Mouse (Mus musculus): ENCODE measurements around the gene Sat2. TPM values are rescaled to one million over a fixed set of nuclear protein-coding genes. Genes with fewer than 3 reads are reported as not detected.
A peak's percentile ranks its signal among the peaks of the same experiment; 100 is the strongest.

Gene Sat2
- polyA plus RNA-seq, 1 experiment from 2014 or later: 15.6 TPM

GRCm38 (mm10) chr11:69604795-69605664 is 16.8 kb upstream of the Sat2 start:
- no peak overlapping the region; the same call in 1 of the 2 replicates for H3K27ac ChIP-seq (replicated peaks; ENCODE audit: low read depth, low read length)

GRCm38 (mm10) chr11:69605726-69606490 is 15.9 kb upstream of the Sat2 start, which contains the start of gene Atp1b2:
Gene Atp1b2, minus strand, starts transcription at chr11:69605942.
- WGBS: 2% methylated on average over 32 of the region's 32 CpGs
- peak; percentile 95 for DNase-seq (ENCODE audit: low spot score)
- Histone ChIP-seq H3K36me3 (ENCODE audit: control insufficient read depth, insufficient read depth, low read length) (no peaks in the 10 kb centered on the region), H3K27me3 (replicated peaks; ENCODE audit: control insufficient read depth, insufficient read depth, low read length) (peaks cover 5% of the 10 kb centered on the region; the same call in 1 of the 2 replicates), H3K9ac (ENCODE audit: low read depth, low read length) (peak within 1 kb of the TSS; percentile 68), H3K9me3 (ENCODE audit: control insufficient read depth, low read length) (no peaks in the 10 kb centered on the region), H3K27ac (replicated peaks; ENCODE audit: low read depth, low read length) (peak within 1 kb of the TSS; percentile 10; the same call in 1 of the 2 replicates), H3K4me1 (ENCODE audit: control insufficient read depth, insufficient read depth, low read length) (peaks cover 11% of the 10 kb centered on the region), H3K4me3 (ENCODE audit: low read depth, low read length) (peak within 1 kb of the TSS; percentile 60), H3K4me2 (ENCODE audit: low read depth, low read length) (peak within 1 kb of the TSS; percentile 98)
- ATAC-seq (ENCODE audit: low read depth): peak; percentile 95

More at GRCm38 (mm10) chr11:69604795-69605664, 16.8 kb upstream of the Sat2 start:
- Histone ChIP-seq H3K4me3 (ENCODE audit: low read depth, low read length) (peak overlapping the region; percentile 60), H3K4me2 (ENCODE audit: low read depth, low read length) (peak overlapping the region; percentile 98), H3K27me3 (replicated peaks; ENCODE audit: control insufficient read depth, insufficient read depth, low read length) (peaks cover 5% of the 10 kb centered on the region; the same call in 1 of the 2 replicates), H3K9me3 (ENCODE audit: control insufficient read depth, low read length) (no peaks in the 10 kb centered on the region), H3K4me1 (ENCODE audit: control insufficient read depth, insufficient read depth, low read length) (peaks cover 19% of the 10 kb centered on the region), H3K36me3 (ENCODE audit: control insufficient read depth, insufficient read depth, low read length) (no peaks in the 10 kb centered on the region), H3K9ac (ENCODE audit: low read depth, low read length) (peak overlapping the region; percentile 68)
- WGBS: 0% methylated on average over 46 of the region's 73 CpGs
- peak; percentile 53 for ATAC-seq (ENCODE audit: low read depth)
- DNase-seq (ENCODE audit: low spot score): peak; percentile 31

- Histone ChIP-seq H3K27ac (replicated peaks; ENCODE audit: low read depth, low read length) (0 out of 2 replicates have a peak overlapping the region, but pooled peaks have one; percentile 10), H3K27me3 (replicated peaks; ENCODE audit: control insufficient read depth, insufficient read depth, low read length) (peaks cover 5% of the 10 kb centered on the region; the same call in 1 of the 2 replicates), H3K4me2 (ENCODE audit: low read depth, low read length) (peak overlapping the region; percentile 98), H3K36me3 (ENCODE audit: control insufficient read depth, insufficient read depth, low read length) (no peaks in the 10 kb centered on the region), H3K4me1 (ENCODE audit: control insufficient read depth, insufficient read depth, low read length) (peaks cover 10% of the 10 kb centered on the region), H3K9me3 (ENCODE audit: control insufficient read depth, low read length) (no peaks in the 10 kb centered on the region), H3K9ac (ENCODE audit: low read depth, low read length) (peak overlapping the region; percentile 68; the same call in 1 of the 2 replicates), H3K4me3 (ENCODE audit: low read depth, low read length) (peak overlapping the region; percentile 60)
- 66% methylated on average over 2 of the region's 2 CpGs for WGBS
- DNase-seq (ENCODE audit: low spot score) (no peak), ATAC-seq (ENCODE audit: low read depth) (no peak)
Measured at GRCm38 (mm10) chr11:69606491-69606795, 15.4 kb upstream of the Sat2 start.

GRCm38 (mm10) chr11:69606832-69607231 is 15.0 kb upstream of the Sat2 start:
- no peak overlapping the region for H3K9ac ChIP-seq (ENCODE audit: low read depth, low read length)
- ATAC-seq (ENCODE audit: low read depth): no peak
- H3K27me3 ChIP-seq (replicated peaks; ENCODE audit: control insufficient read depth, insufficient read depth, low read length): peaks cover 5% of the 10 kb centered on the region; the same call in 1 of the 2 replicates
- H3K36me3 ChIP-seq (ENCODE audit: control insufficient read depth, insufficient read depth, low read length): no peaks in the 10 kb centered on the region
- DNase-seq (ENCODE audit: low spot score): no peak
- no peak overlapping the region for H3K4me3 ChIP-seq (ENCODE audit: low read depth, low read length)
- no peak overlapping the region for H3K27ac ChIP-seq (replicated peaks; ENCODE audit: low read depth, low read length)
- H3K4me1 ChIP-seq (ENCODE audit: control insufficient read depth, insufficient read depth, low read length): peaks cover 10% of the 10 kb centered on the region
- no peak overlapping the region for H3K4me2 ChIP-seq (ENCODE audit: low read depth, low read length)
- WGBS: 79% methylated on average over 2 of the region's 2 CpGs
- no peaks in the 10 kb centered on the region for H3K9me3 ChIP-seq (ENCODE audit: control insufficient read depth, low read length)

- peaks cover 11% of the 10 kb centered on the region for H3K4me1 ChIP-seq (ENCODE audit: control insufficient read depth, insufficient read depth, low read length)
- ATAC-seq (ENCODE audit: low read depth) (no peak), DNase-seq (ENCODE audit: low spot score) (no peak)
- no peak overlapping the region for H3K4me2 ChIP-seq (ENCODE audit: low read depth, low read length)
- 88% methylated on average over 1 of the region's 3 CpGs for WGBS
- no peaks in the 10 kb centered on the region for H3K9me3 ChIP-seq (ENCODE audit: control insufficient read depth, low read length)
- no peak overlapping the region for H3K9ac ChIP-seq (ENCODE audit: low read depth, low read length)
- no peak overlapping the region for H3K4me3 ChIP-seq (ENCODE audit: low read depth, low read length)
- no peak overlapping the region for H3K27ac ChIP-seq (replicated peaks; ENCODE audit: low read depth, low read length)
- H3K36me3 ChIP-seq (ENCODE audit: control insufficient read depth, insufficient read depth, low read length): no peaks in the 10 kb centered on the region
- peaks cover 5% of the 10 kb centered on the region; the same call in 1 of the 2 replicates for H3K27me3 ChIP-seq (replicated peaks; ENCODE audit: control insufficient read depth, insufficient read depth, low read length)
Measured at GRCm38 (mm10) chr11:69608525-69608924, 13.3 kb upstream of the Sat2 start.

- Histone ChIP-seq H3K27me3 (replicated peaks; ENCODE audit: control insufficient read depth, insufficient read depth, low read length) (peaks cover 2% of the 10 kb centered on the region; the same call in 1 of the 2 replicates), H3K4me1 (ENCODE audit: control insufficient read depth, insufficient read depth, low read length) (peaks cover 11% of the 10 kb centered on the region), H3K9me3 (ENCODE audit: control insufficient read depth, low read length) (no peaks in the 10 kb centered on the region), H3K27ac (replicated peaks; ENCODE audit: low read depth, low read length) (no peak overlapping the region), H3K9ac (ENCODE audit: low read depth, low read length) (no peak overlapping the region), H3K4me3 (ENCODE audit: low read depth, low read length) (no peak overlapping the region), H3K36me3 (ENCODE audit: control insufficient read depth, insufficient read depth, low read length) (no peaks in the 10 kb centered on the region), H3K4me2 (ENCODE audit: low read depth, low read length) (no peak overlapping the region)
- no peak for ATAC-seq (ENCODE audit: low read depth)
- 58% methylated on average over 7 of the region's 7 CpGs for WGBS
- no peak for DNase-seq (ENCODE audit: low spot score)
Measured at GRCm38 (mm10) chr11:69609416-69609815, 12.4 kb upstream of the Sat2 start.

GRCm38 (mm10) chr11:69610899-69611298 is 10.9 kb upstream of the Sat2 start:
- no peaks in the 10 kb centered on the region for H3K36me3 ChIP-seq (ENCODE audit: control insufficient read depth, insufficient read depth, low read length)
- H3K27me3 ChIP-seq (replicated peaks; ENCODE audit: control insufficient read depth, insufficient read depth, low read length): no peaks in the 10 kb centered on the region
- 56% methylated on average over 4 of the region's 4 CpGs for WGBS
- H3K4me1 ChIP-seq (ENCODE audit: control insufficient read depth, insufficient read depth, low read length): peaks cover 4% of the 10 kb centered on the region; the same call in 1 of the 2 replicates
- ATAC-seq (ENCODE audit: low read depth) (no peak), DNase-seq (ENCODE audit: low spot score) (no peak)
- no peaks in the 10 kb centered on the region for H3K9me3 ChIP-seq (ENCODE audit: control insufficient read depth, low read length)
- H3K27ac ChIP-seq (replicated peaks; ENCODE audit: low read depth, low read length): no peak overlapping the region
- H3K9ac ChIP-seq (ENCODE audit: low read depth, low read length): no peak overlapping the region
- no peak overlapping the region for H3K4me2 ChIP-seq (ENCODE audit: low read depth, low read length)
- no peak overlapping the region for H3K4me3 ChIP-seq (ENCODE audit: low read depth, low read length)

GRCm38 (mm10) chr11:69613553-69614256 is 8.1 kb upstream of the Sat2 start:
- peaks cover 4% of the 10 kb centered on the region; the same call in 1 of the 2 replicates for H3K4me1 ChIP-seq (ENCODE audit: control insufficient read depth, insufficient read depth, low read length)
- peak overlapping the region; percentile 15; the same call in 1 of the 2 replicates for H3K9ac ChIP-seq (ENCODE audit: low read depth, low read length)
- peak; percentile 84 for DNase-seq (ENCODE audit: low spot score)
- no peaks in the 10 kb centered on the region for H3K27me3 ChIP-seq (replicated peaks; ENCODE audit: control insufficient read depth, insufficient read depth, low read length)
- H3K27ac ChIP-seq (replicated peaks; ENCODE audit: low read depth, low read length): no peak overlapping the region
- H3K36me3 ChIP-seq (ENCODE audit: control insufficient read depth, insufficient read depth, low read length): no peaks in the 10 kb centered on the region
- 11% methylated on average over 17 of the region's 19 CpGs for WGBS
- H3K9me3 ChIP-seq (ENCODE audit: control insufficient read depth, low read length): no peaks in the 10 kb centered on the region
- ATAC-seq (ENCODE audit: low read depth): peak; percentile 72; the same call in 1 of the 2 replicates
- peak overlapping the region; percentile 40; the same call in 1 of the 2 replicates for H3K4me2 ChIP-seq (ENCODE audit: low read depth, low read length)
- no peak overlapping the region for H3K4me3 ChIP-seq (ENCODE audit: low read depth, low read length)

Measured in embryonic facial prominence, embryonic 14.5 days (tissue).